Mouse (Mus musculus) retina, adult 2 months (tissue): ENCODE data around the gene Tac4.

Source experiments
- DNase-seq: peaks from one replicate; pipeline ENCODE4 v3.0.0-alpha.2; 2012; ENCODE audit warnings: low read depth, low spot score

Gene Tac4

GRCm38 (mm10) chr11:95261178-95261751 lies at the start of gene Tac4:
TSS of gene Tac4 (plus strand) at chr11:95261529.
- no peak for DNase-seq

GRCm38 (mm10) chr11:95213607-95214006 lies 47.7 kb upstream of the Tac4 start:
- no peak for DNase-seq

GRCm38 (mm10) chr11:95214305-95214704 lies 47.0 kb upstream of the Tac4 start:
- no peak for DNase-seq

- DNase-seq = no peak
Observed at GRCm38 (mm10) chr11:95216193-95216592, 45.1 kb upstream of the Tac4 start.

- no peak for DNase-seq
Observed at GRCm38 (mm10) chr11:95219111-95219510, 42.2 kb upstream of the Tac4 start.

GRCm38 (mm10) chr11:95223473-95223872 lies 37.9 kb upstream of the Tac4 start:
- DNase-seq = no peak

GRCm38 (mm10) chr11:95224124-95224893 lies 37.0 kb upstream of the Tac4 start:
- no peak for DNase-seq

- no peak for DNase-seq
Observed at GRCm38 (mm10) chr11:95225448-95225847, 35.9 kb upstream of the Tac4 start.

GRCm38 (mm10) chr11:95227467-95227866 lies 33.9 kb upstream of the Tac4 start:
- DNase-seq = no peak

- DNase-seq = peak; percentile 33
Observed at GRCm38 (mm10) chr11:95231688-95232328, 29.5 kb upstream of the Tac4 start.

GRCm38 (mm10) chr11:95232329-95232696 lies 29.0 kb upstream of the Tac4 start:
- no peak for DNase-seq

- DNase-seq = no peak
Observed at GRCm38 (mm10) chr11:95238477-95238876, 22.9 kb upstream of the Tac4 start.

GRCm38 (mm10) chr11:95242653-95243052 lies 18.7 kb upstream of the Tac4 start:
- no peak for DNase-seq

- no peak for DNase-seq
Observed at GRCm38 (mm10) chr11:95245456-95245855, 15.9 kb upstream of the Tac4 start.

GRCm38 (mm10) chr11:95247065-95247464 lies 14.3 kb upstream of the Tac4 start:
- DNase-seq = no peak

- no peak for DNase-seq
Observed at GRCm38 (mm10) chr11:95250110-95250509, 11.2 kb upstream of the Tac4 start.

GRCm38 (mm10) chr11:95251295-95251694 lies 10.0 kb upstream of the Tac4 start:
- DNase-seq = no peak

- no peak for DNase-seq
Observed at GRCm38 (mm10) chr11:95252104-95252503, 9.2 kb upstream of the Tac4 start.

- no peak for DNase-seq
Observed at GRCm38 (mm10) chr11:95254165-95254564, 7.2 kb upstream of the Tac4 start.

- no peak for DNase-seq
Observed at GRCm38 (mm10) chr11:95255747-95256146, 5.6 kb upstream of the Tac4 start.

- DNase-seq = no peak
Observed at GRCm38 (mm10) chr11:95257930-95258329, 3.4 kb upstream of the Tac4 start.

- no peak for DNase-seq
Observed at GRCm38 (mm10) chr11:95258490-95258889, 2.8 kb upstream of the Tac4 start.
